Mouse (Mus musculus): ENCODE measurements around the gene Sec31b. TPM values are rescaled to one million over a fixed set of nuclear protein-coding genes. Genes with fewer than 3 reads are reported as not detected.

Sec31b gene
- polyA plus RNA-seq, 1 experiment from 2014 or later: 0.96 TPM

- Histone ChIP-seq H3K27me3 (replicated peaks) (0 out of 2 replicates have a peak, but pooled peaks cover under 1% of the 10 kb centered on the region), H3K9me3 (no peaks in the 10 kb centered on the region), H3K4me2 (peak overlapping the region; percentile 83), H3K36me3 (peaks cover 51% of the 10 kb centered on the region), H3K4me3 (peak overlapping the region; percentile 92), H3K4me1 (peaks cover 33% of the 10 kb centered on the region), H3K27ac (replicated peaks) (no peak overlapping the region), H3K9ac (peak overlapping the region; percentile 88; the same call in 1 of the 2 replicates)
- ATAC-seq (ENCODE audit: extremely low read depth, insufficient number of reproducible peaks, low FRiP score, low TSS enrichment): no peak
- 92% methylated on average over 14 of the region's 14 CpGs for WGBS
These were observed 18.3 kb upstream of the Sec31b start for GRCm38 (mm10) chr19:44564006-44564405.

DNA sequence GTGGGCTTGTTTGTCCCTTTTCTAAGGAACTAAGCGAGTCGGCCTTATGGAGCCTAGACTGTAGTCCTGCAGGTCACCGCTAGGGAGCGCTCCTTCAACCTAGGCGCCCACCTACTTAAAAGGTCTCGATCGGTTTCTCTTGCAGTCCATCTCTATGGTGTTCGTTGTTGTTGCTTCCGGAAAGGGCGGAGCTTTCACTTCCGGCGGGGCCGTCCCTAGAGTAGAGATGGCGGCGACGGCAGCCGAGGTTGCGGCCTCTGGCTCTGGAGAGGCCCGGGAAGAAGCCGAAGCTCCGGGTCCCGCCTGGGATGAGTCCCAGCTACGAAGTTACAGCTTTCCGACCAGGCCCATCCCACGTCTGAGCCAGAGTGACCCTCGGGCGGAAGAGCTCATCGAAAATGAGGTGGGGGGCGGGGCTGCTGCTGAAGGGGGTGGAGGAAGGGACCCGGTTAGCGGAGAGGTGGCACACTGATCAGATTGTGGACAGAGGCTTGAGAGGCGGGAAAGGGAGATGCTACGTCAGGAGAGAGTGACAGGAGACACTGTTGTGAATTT lies 17.1 kb upstream of the Sec31b start, which contains the start of gene Hif1an:
Gene Hif1an, plus strand, starts transcription at position 199 of the 555 bp plus-strand sequence.
- ATAC-seq (ENCODE audit: extremely low read depth, insufficient number of reproducible peaks, low FRiP score, low TSS enrichment): peak; percentile 91
- Histone ChIP-seq H3K4me2 (peak within 1 kb of the TSS; percentile 83), H3K4me3 (peak within 1 kb of the TSS; percentile 92), H3K27me3 (replicated peaks) (peaks cover 12% of the 10 kb centered on the region), H3K4me1 (peaks cover 33% of the 10 kb centered on the region), H3K9ac (peak within 1 kb of the TSS; percentile 88), H3K9me3 (no peaks in the 10 kb centered on the region), H3K27ac (replicated peaks) (peak within 1 kb of the TSS; percentile 79), H3K36me3 (peaks cover 39% of the 10 kb centered on the region)
- under 1% methylated on average over 33 of the region's 33 CpGs for WGBS

DNA sequence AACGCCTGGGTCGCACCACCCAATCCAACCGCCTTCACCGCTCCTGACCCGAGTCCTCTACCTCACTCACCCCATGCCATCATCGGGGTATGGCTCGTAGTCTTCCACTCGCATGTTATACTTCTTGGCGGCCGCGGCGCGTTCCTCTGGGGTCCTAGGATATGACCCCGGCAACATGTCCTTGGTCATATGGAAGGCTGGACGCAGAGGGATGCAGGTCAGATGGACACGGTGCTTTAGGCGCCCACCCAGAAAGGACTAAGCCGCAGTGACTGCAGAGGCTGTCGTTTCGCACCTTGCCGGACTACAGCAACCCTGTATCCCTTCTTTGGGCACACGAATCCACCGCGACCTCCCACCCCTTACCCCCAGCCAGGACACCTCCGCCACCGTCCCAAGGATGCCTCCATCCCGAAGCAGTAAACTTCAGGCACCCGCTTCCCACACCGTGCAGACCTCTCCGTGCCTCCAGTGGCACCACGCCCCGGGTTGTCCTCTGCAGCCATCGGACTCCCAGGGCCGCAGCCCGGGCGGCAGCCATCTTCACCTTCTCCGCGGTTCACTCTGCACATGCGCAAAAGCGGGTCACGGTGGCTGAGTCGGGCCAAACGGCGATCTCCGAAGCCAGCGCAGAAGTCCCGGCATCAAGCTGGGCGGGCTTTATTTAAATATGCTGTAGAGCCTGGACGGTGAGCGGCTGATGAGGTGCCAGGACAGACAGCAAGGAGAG lies 9.4 kb upstream of the Sec31b start, which contains the start of gene Ndufb8:
Gene Ndufb8, minus strand, starts transcription at position 580 of the 730 bp plus-strand sequence.
- Histone ChIP-seq H3K36me3 (peaks cover 38% of the 10 kb centered on the region), H3K4me1 (peaks cover 16% of the 10 kb centered on the region), H3K9ac (peak within 1 kb of the TSS; percentile 94), H3K27me3 (replicated peaks) (peaks cover 12% of the 10 kb centered on the region), H3K4me3 (peak within 1 kb of the TSS; percentile 94), H3K4me2 (peak within 1 kb of the TSS; percentile 80), H3K27ac (replicated peaks) (peak within 1 kb of the TSS; percentile 80), H3K9me3 (no peaks in the 10 kb centered on the region)
- WGBS: under 1% methylated on average over 50 of the region's 50 CpGs
- peak; percentile 58 for ATAC-seq (ENCODE audit: extremely low read depth, insufficient number of reproducible peaks, low FRiP score, low TSS enrichment)

DNA sequence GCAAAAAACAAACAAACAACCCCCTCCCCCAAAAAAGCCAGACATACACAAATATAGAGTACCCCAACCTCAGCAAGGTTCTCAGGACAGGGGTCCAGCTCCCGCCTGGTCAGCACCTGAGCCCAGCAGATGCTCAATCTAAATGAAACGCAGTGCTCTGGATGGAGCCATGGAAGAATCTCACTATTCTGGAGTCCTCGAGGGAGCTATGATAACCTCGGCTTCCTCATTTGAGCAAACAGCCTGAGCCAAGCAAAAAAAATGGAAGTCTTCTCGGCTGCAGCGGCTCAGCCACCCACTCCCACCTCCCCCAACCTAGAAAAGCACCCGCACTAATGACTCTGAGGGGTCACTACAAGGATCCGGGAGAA lies 8.8 kb upstream of the Sec31b start:
- no peak for ATAC-seq (ENCODE audit: extremely low read depth, insufficient number of reproducible peaks, low FRiP score, low TSS enrichment)
- Histone ChIP-seq H3K27ac (replicated peaks) (peak overlapping the region; percentile 80), H3K4me1 (peaks cover 16% of the 10 kb centered on the region), H3K27me3 (replicated peaks) (peaks cover 12% of the 10 kb centered on the region), H3K4me2 (peak overlapping the region; percentile 80), H3K4me3 (peak overlapping the region; percentile 94), H3K36me3 (peaks cover 43% of the 10 kb centered on the region), H3K9me3 (no peaks in the 10 kb centered on the region), H3K9ac (peak overlapping the region; percentile 94)
- WGBS: 4% methylated on average over 8 of the region's 8 CpGs

DNA sequence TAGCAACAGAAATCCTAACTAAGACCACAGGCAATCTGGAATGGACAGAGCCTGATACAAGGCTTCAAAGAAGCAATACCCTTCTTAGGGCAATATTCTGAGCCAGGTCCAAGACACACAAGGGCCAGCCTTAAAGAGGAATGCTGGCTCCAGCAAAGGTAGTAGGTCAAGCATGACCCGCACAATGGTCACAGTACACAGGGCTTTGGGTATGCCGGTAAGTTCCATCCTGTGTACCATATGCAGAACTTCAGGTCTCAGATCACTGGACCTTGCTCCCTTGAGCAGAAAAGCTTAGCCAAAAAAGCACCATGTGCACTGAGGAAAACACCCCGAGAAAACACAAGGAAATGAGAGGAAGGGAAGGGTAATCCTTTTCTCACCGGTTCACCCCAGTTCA lies 7.6 kb upstream of the Sec31b start:
- 92% methylated on average over 4 of the region's 4 CpGs for WGBS
- no peak for ATAC-seq (ENCODE audit: extremely low read depth, insufficient number of reproducible peaks, low FRiP score, low TSS enrichment)

GRCm38 (mm10) chr19:44552731-44553130 lies 7.1 kb upstream of the Sec31b start, which contains the start of gene Gm20538:
Gm20538 (minus strand) TSS chr19:44552831.
- 96% methylated on average over 4 of the region's 4 CpGs for WGBS
- Histone ChIP-seq H3K4me2 (peak within 1 kb of the TSS; percentile 80; the same call in 1 of the 2 replicates), H3K9ac (no peak within 1 kb of the TSS)

More for the DNA sequence above, 7.6 kb upstream of the Sec31b start:
- no peak overlapping the region for H3K9ac ChIP-seq
- H3K4me1 ChIP-seq: peaks cover 16% of the 10 kb centered on the region
- H3K9me3 ChIP-seq: no peaks in the 10 kb centered on the region
- H3K4me3 ChIP-seq: no peak overlapping the region
- H3K27me3 ChIP-seq (replicated peaks): peaks cover 5% of the 10 kb centered on the region
- H3K27ac ChIP-seq (replicated peaks): no peak overlapping the region
- H3K36me3 ChIP-seq: peaks cover 55% of the 10 kb centered on the region
- 0 out of 2 replicates have a peak overlapping the region, but pooled peaks have one; percentile 80 for H3K4me2 ChIP-seq

GRCm38 (mm10) chr19:44544775-44545174 lies 889 bp downstream of the Sec31b start:
- Histone ChIP-seq H3K4me2 (peak overlapping the region; percentile 94), H3K4me3 (peak overlapping the region; percentile 67), H3K36me3 (peaks cover 33% of the 10 kb centered on the region), H3K9me3 (peaks cover 11% of the 10 kb centered on the region), H3K4me1 (peaks cover 9% of the 10 kb centered on the region), H3K9ac (no peak overlapping the region), H3K27me3 (replicated peaks) (peaks cover 15% of the 10 kb centered on the region), H3K27ac (replicated peaks) (no peak overlapping the region)
- 3% methylated on average over 13 of the region's 13 CpGs for WGBS
- no peak for ATAC-seq (ENCODE audit: extremely low read depth, insufficient number of reproducible peaks, low FRiP score, low TSS enrichment)

More at GRCm38 (mm10) chr19:44552731-44553130, 7.1 kb upstream of the Sec31b start, which contains the start of gene Gm20538:
- H3K27me3 ChIP-seq (replicated peaks): no peaks in the 10 kb centered on the region; the same call in 1 of the 2 replicates
- no peak within 1 kb of the TSS for H3K27ac ChIP-seq (replicated peaks)
- no peak within 1 kb of the TSS; the same call in 1 of the 2 replicates for H3K4me3 ChIP-seq
- H3K36me3 ChIP-seq: peaks cover 61% of the 10 kb centered on the region
- ATAC-seq (ENCODE audit: extremely low read depth, insufficient number of reproducible peaks, low FRiP score, low TSS enrichment): no peak
- peaks cover 16% of the 10 kb centered on the region for H3K4me1 ChIP-seq
- no peaks in the 10 kb centered on the region for H3K9me3 ChIP-seq

- Histone ChIP-seq H3K27me3 (replicated peaks) (peaks cover 15% of the 10 kb centered on the region), H3K27ac (replicated peaks) (no peak overlapping the region), H3K36me3 (peaks cover 29% of the 10 kb centered on the region), H3K4me2 (peak overlapping the region; percentile 94), H3K4me1 (peaks cover 9% of the 10 kb centered on the region), H3K4me3 (no peak overlapping the region), H3K9ac (no peak overlapping the region), H3K9me3 (peaks cover 11% of the 10 kb centered on the region)
- WGBS: 66% methylated on average over 10 of the region's 10 CpGs
- no peak for ATAC-seq (ENCODE audit: extremely low read depth, insufficient number of reproducible peaks, low FRiP score, low TSS enrichment)
These were observed 1.3 kb downstream of the Sec31b start for GRCm38 (mm10) chr19:44544372-44544771.

GRCm38 (mm10) chr19:44542694-44543178 lies 2.9 kb downstream of the Sec31b start:
- Histone ChIP-seq H3K27ac (replicated peaks) (no peak overlapping the region), H3K4me1 (peaks cover 9% of the 10 kb centered on the region), H3K4me3 (no peak overlapping the region), H3K9ac (no peak overlapping the region), H3K4me2 (no peak overlapping the region), H3K36me3 (peaks cover 12% of the 10 kb centered on the region; the same call in 1 of the 2 replicates), H3K9me3 (peaks cover 11% of the 10 kb centered on the region), H3K27me3 (replicated peaks) (peaks cover 15% of the 10 kb centered on the region)
- 79% methylated on average over 8 of the region's 8 CpGs for WGBS
- ATAC-seq (ENCODE audit: extremely low read depth, insufficient number of reproducible peaks, low FRiP score, low TSS enrichment): no peak

DNA sequence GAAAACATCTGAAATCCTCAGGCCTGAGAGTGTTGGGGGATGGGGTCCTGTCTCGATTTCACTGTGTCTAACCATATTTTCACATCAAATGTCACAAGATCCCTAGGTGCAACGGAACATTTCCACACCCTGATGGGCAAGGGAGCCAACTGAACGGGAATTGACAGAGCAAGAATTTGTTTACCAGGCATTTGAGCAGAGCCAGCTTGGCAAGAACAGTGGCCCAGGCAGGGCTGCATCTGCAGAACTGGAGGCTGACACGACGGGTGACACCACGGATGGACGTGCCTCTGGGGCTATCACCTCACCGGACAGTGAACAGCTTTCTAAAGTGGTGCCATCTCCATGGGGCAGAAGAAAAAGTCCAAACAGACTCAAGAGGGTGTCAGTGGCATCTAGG lies 8.2 kb downstream of the Sec31b start:
- Histone ChIP-seq H3K4me2 (no peak overlapping the region), H3K27me3 (replicated peaks) (0 out of 2 replicates have a peak, but pooled peaks cover 7% of the 10 kb centered on the region), H3K4me3 (no peak overlapping the region), H3K9me3 (peaks cover 11% of the 10 kb centered on the region), H3K9ac (no peak overlapping the region), H3K4me1 (no peaks in the 10 kb centered on the region), H3K27ac (replicated peaks) (no peak overlapping the region), H3K36me3 (peaks cover 9% of the 10 kb centered on the region; the same call in 1 of the 2 replicates)
- ATAC-seq (ENCODE audit: extremely low read depth, insufficient number of reproducible peaks, low FRiP score, low TSS enrichment): no peak
- WGBS: 73% methylated on average over 8 of the region's 8 CpGs

GRCm38 (mm10) chr19:44535376-44535775 lies 10.3 kb downstream of the Sec31b start:
- no peaks in the 10 kb centered on the region for H3K36me3 ChIP-seq
- H3K4me1 ChIP-seq: no peaks in the 10 kb centered on the region
- peaks cover 23% of the 10 kb centered on the region for H3K27me3 ChIP-seq (replicated peaks)
- 33% methylated on average over 3 of the region's 3 CpGs for WGBS
- no peak overlapping the region for H3K4me2 ChIP-seq
- H3K9ac ChIP-seq: no peak overlapping the region
- no peak for ATAC-seq (ENCODE audit: extremely low read depth, insufficient number of reproducible peaks, low FRiP score, low TSS enrichment)
- no peak overlapping the region for H3K27ac ChIP-seq (replicated peaks)
- H3K9me3 ChIP-seq: 0 out of 2 replicates have a peak, but pooled peaks cover 4% of the 10 kb centered on the region
- H3K4me3 ChIP-seq: no peak overlapping the region

Data from heart, embryonic 13.5 days (tissue).